Mouse (Mus musculus) kidney, postnatal 14 days (tissue): ENCODE results near the gene Dgkq.

ENCODE experiments used
- DNase-seq: peaks from one replicate; pipeline ENCODE4 v3.0.0; 2022; ENCODE audit warnings: mixed read lengths

Dgkq gene

DNA sequence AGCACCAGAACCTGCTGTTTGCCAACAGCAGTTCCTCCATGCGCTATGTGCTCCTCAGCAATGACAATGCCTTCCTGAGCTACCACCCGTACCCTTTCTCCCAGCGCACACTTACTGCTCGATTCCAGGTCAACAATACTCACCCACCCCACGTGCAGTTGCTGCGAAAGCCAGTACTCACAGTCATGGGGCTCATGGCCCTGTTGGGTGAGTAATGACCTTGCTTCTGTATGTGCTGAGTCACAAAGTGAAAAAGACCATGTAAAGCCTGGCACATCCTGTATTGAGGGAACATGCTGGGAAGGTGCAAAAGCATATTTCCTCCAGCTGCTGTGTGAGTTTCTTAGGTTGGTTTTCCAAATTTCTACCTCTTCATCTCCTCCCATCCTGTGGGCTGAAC, 11.4 kb upstream of the Dgkq start:
- no peak for DNase-seq

DNA sequence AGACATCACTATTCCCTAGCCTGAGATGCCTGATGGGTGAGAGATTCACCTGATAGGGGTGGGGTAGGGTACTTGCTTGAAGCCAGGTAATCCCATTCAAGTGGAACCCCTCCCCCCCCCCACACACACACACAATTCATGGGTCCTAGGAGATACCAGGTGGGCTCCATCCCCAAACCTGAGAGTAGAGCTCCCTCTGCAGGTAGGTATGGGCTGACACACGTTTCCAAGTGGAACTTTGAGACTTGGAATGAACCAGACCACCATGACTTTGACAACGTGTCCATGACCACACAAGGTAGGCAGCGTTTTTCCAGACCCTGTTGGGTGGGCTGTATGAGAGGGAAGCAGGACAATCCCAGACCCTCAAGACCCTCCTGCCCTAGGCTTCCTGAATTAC, 10.4 kb upstream of the Dgkq start:
- no peak for DNase-seq

GRCm38 (mm10) chr5:108678296-108678854, 8.9 kb upstream of the Dgkq start:
- peak; percentile 61 for DNase-seq

DNA sequence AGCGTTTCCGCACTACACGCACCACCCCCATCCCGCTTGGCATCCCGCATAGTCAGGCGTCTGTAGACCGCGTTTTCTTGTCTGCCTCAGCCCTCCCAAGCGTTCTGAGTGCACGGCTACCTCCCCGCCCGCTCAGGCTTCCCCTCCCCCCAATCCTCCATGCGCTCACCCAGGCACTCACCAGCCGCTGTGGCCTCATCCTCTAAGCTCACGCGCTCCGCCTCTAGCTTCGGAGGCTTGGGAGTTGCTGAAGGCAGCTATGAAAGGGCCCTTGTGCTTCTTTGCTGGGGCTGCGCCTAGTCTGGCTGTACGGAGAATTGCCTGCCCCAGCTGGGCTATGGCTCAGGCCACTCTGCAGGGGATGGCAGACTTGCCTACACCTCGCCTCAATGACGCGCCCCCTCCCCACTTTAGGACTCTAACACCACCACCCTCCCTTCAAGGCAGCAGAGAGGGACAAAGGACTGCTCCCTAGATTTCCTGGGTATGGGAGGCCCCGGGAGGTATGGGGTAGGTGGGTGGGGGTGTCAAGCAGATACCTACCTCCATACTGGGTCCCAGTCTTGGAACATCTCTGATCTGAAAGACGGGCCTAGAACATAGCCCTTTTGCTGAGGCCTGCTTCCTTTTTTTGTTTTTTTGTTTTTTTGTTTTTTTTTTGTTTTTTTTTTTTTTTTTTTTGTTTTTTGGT, 8.3 kb upstream of the Dgkq start:
- peak; percentile 65 for DNase-seq

GRCm38 (mm10) chr5:108676772-108677498, 7.5 kb upstream of the Dgkq start:
- DNase-seq: no peak

- peak; percentile 77 for DNase-seq
Measured at GRCm38 (mm10) chr5:108675251-108675816, 5.9 kb upstream of the Dgkq start, which contains the start of gene Slc26a1. Gene Slc26a1 (minus strand): TSS chr5:108675569.

DNA sequence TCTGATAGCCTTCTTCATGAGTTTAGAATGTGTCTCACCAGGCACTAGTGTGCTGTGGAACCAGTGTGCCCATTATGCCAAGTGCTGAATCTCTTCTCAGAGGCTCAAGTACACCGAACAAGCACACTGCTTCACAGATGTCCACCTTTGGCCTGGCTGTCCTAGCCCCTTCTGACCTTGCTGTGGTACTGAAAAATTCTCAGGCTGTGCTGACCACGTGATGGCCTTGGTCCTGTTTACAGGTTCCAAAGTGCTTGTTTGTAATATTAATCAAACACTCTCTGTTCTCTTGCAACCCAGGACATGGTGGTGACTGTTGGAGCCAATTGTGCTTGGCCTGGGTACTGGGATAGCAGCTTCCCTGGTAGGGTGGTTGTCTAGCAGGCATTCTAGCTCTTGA, 5.2 kb upstream of the Dgkq start:
- peak; percentile 75 for DNase-seq

DNA sequence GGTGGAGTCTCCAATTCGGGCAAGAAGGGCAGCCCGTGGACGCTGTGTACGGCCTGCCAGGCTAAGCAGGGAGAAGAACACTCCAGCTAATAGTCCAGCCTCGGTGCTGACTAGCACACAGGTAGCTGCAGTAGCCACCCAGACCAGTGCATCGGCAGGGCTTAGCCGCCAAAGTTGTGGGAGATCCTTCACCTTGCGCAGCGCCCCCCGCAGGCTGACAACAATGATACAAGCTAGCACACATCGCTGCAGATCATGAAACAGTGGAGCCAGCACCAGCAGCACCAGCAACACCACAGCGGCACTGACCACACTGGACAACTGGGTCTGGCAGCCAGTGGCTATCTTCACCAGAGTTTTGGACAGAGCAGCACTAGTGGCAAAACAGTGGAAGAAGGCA, 2.3 kb upstream of the Dgkq start:
- no peak for DNase-seq

GRCm38 (mm10) chr5:108670785-108671184, 1.3 kb upstream of the Dgkq start:
- peak; percentile 61 for DNase-seq

GRCm38 (mm10) chr5:108669986-108670385, 514 bp upstream of the Dgkq start:
- no peak for DNase-seq

DNA sequence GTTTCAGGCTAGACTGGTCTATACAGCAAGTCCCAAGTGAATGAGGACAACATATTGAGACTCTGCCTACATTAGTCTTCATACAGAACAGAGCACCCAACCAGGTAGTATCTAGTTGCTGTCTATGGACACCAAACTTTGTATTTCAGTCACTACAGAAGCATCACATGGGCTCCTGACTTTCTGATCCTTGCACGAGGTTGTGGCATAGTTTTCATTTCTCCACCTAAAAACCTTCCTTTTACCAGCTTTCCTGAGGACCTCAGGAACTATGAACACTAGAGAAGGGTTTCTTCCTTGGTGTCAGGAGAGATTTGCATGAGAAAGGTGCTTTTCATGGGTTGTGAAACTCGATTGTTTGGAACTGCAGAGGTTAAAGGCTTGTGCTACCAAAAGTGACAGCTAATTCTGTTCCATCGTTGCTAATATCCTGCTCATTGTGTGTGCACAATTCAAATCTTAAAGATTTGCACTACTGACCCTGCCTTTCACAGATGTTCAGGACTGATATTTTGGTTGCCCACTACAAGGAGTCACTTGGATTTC, 1.0 kb downstream of the Dgkq start:
- DNase-seq: no peak

DNA sequence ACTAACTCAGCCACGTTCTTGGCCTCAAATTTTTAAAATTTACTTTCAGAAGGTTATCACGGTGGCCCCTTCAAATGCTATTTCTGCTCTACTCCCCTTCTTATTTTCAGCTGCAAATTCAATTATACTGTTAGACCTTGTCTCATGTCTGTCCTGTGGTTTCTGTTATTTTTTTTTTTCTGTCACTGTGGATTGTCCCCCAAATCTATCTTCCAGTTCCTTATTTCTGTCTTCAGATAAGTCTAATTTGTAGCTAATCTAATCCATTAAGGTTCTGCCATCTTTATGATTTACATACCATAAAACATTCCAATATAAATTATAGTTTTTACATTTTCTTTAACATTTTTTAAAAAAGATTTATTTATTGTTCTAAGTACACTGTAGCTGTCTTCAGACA, 2.1 kb downstream of the Dgkq start:
- no peak for DNase-seq

DNA sequence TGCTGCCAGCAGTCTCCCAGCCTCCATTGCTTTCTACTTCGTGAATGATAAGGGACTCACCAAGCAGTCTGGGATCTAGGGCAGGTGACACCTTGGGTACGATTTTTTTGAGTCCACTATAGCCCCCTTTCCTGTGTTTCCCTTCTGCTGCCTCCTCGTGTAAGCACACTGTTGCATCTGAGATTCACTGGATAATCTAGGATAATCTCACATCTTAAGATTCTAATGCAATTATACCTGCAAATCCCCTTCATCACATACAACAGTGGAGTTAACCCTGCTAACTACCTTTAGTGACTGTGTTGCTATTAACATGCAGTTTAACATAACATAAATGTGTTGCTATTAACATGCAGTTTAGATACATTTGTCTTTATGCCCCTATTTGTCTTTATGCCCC, 4.4 kb downstream of the Dgkq start:
- no peak for DNase-seq

DNA sequence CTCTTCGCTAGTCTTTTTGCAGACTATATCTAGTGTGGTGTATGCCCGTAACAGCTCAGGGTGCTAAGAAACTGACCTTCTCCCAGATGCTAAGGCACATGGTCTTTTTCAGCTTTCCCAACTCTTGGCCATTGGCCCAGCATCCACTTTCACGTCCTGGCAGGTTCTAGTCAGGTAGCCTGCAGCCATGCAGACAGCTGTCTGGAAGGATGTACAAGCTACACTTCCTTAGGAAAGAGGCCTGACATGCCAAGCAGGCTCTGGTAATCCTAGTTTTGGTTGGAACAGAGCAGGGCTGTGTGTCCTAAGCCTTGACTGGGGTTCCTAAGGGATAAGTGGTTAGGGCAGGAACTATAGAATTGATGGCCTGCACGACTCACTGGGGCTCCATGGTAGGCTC, 6.7 kb downstream of the Dgkq start:
- DNase-seq: no peak

DNA sequence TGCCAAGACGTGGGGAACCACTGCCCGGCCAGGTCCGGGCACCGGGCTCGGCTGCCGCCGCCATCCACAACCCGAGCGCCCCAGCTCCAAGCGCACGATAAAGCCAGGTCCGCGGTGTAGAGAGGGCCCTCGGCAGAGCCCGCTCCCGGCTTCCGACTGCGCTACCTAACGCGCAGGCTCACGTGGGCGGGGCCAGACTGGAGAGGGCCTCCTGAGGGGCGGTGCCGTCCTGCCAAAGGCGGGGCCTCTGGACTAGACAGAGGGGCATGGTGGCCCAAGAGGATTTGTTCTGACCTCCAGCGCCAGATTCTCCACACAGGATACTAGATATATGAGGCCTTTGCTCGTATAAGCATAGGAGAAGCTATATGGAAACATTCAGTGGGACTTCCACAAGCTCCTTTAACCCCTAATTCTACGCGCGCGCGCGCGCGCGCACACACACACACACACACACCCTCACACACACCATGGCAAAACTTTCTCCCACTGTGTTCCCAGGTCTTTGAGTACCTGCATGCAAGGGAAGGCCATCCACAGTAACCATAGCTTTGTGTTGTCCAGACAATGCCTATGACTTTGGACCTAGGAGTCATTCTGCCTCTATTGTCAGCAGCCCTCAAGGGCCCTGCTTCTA, 8.7 kb downstream of the Dgkq start:
- peak; percentile 95 for DNase-seq

GRCm38 (mm10) chr5:108659698-108660631, 9.5 kb downstream of the Dgkq start, which contains the start of gene Idua:
Gene Idua (plus strand): TSS chr5:108660331.
- no peak for DNase-seq

DNA sequence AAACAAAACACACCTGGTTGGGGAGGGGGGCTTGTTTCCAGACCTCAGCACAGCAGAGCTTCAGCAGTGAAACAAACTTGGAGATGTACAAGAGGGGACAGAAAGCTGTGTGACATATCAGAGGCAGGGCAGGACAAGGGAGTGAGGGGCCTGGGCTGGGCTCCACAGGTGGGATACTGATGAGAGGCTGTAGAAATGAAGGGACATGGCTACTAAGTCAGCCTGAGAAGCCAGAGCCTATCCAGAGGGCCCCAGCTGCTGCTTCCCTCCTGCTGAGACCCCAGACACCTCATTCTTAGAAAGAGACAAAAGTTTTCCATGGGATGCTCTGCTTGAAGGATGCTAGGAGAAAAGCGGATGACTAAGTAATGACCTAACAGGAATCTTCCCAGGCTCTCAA, 10.9 kb downstream of the Dgkq start:
- no peak for DNase-seq

GRCm38 (mm10) chr5:108657406-108657805, 12.1 kb downstream of the Dgkq start:
- no peak for DNase-seq

DNA sequence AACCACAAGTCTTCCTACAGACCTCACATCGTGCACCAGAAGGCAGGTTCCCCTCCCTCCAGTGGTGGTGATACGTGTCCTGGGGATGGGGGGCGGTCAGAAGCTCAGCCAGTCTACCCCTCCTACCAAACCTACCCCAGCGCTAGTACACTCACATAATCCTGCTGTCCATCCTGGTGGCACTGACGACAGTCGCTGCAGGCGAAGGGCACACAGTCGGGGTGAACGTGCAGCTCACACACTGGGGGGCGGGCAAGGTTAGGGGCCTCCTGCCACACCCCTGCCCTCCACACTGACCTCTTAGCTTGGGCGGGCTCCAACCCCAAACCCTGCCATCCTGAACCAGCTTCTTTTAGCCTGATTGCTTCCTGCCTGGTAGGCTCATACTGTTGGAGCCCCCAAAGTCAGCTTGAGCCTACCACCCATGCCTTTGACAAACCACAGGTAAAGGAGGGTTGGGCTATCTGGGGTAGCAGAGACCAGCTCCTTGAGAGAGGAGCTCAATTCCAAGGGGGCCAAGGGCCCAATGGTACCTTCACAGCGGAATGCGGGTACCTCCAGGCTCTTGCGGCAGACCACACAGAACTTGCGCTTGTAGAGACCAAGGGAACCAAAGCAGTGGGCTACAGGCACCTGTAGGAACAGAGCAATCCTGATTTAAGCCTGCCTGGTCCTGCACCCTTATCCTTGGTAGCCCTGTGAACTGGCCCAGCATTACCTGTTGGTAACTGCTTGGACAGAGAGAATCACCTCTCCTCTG, 13.4 kb downstream of the Dgkq start:
- no peak for DNase-seq

DNA sequence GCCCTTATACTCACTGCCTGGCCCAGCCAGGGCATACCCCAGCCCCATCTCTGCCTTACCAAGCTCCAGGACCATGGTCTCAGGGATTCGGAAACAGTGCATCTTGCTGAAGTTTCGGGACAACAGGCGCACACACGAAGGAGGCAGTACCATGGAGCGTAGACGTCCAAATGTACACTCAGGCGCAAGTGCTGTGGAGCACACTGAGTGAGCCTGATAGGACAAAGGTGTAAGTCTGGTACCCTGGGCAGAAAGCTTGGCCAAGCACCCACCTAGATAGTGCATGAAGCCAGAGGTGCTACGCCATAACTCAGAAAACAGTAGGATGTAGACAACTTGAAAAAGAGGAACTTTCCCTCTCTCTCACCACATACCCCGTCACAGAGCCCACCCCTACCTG, 14.1 kb downstream of the Dgkq start:
- DNase-seq: no peak

GRCm38 (mm10) chr5:108654444-108654990, 15.0 kb downstream of the Dgkq start:
- no peak for DNase-seq
